Mouse (Mus musculus) liver, embryonic 11.5 days (tissue): ENCODE measurements at regions not wholly inside any gene's neighbourhood (a gene's known extent, or its start where the extent isn't known, plus 50 kb on each side); places are given as distances from the start of the nearest gene placed in this dataset.
A peak's percentile ranks its signal among the peaks of the same experiment; 100 is the strongest.

Source experiments
- ATAC-seq: fragments of 200-750 bp; cut with Nextera tagmentation; replicated peaks from 2 replicates; pipeline ENCODE4 v1.8.0; 2017; ENCODE audit warnings: moderate number of reproducible peaks, mild to moderate bottlenecking, moderate TSS enrichment, moderate library complexity; ENCODE audit not compliant: low FRiP score
- DNase-seq: peaks from one replicate; pipeline ENCODE4 v3.0.0-alpha.2; 2017; ENCODE audit warnings: low spot score
- H3K27ac ChIP-seq: fragments of 300-500 bp; sonication (generic); 2 replicates; pipeline ENCODE4 v1.5.1; 2014; ENCODE audit warnings: mild to moderate bottlenecking, low read depth, low read length, control low read depth
- H3K27me3 ChIP-seq: fragments of 300-500 bp; sonication (generic); replicated peaks from 2 replicates; pipeline ENCODE4 v1.6.1; 2014; ENCODE audit warnings: low read length, mixed read lengths; ENCODE audit not compliant: control insufficient read depth, insufficient read depth
- H3K36me3 ChIP-seq: fragments of 300-500 bp; sonication (generic); 2 replicates; pipeline ENCODE4 v1.6.1; 2014; ENCODE audit warnings: mild to moderate bottlenecking, low read length, moderate library complexity, mixed read lengths; ENCODE audit not compliant: control insufficient read depth, insufficient read depth
- H3K4me1 ChIP-seq: fragments of 300-500 bp; sonication (generic); replicated peaks from 2 replicates; pipeline ENCODE4 v1.6.1; 2014; ENCODE audit warnings: low read length, mixed read lengths; ENCODE audit not compliant: control insufficient read depth, insufficient read depth
- H3K4me2 ChIP-seq: fragments of 300-500 bp; sonication (generic); 2 replicates; pipeline ENCODE4 v1.6.1; 2014; ENCODE audit warnings: mild to moderate bottlenecking, control low read depth, moderate library complexity
- H3K4me3 ChIP-seq: fragments of 300-500 bp; sonication (generic); 2 replicates; pipeline ENCODE4 v1.5.1; 2014; ENCODE audit warnings: low read depth, low read length, control low read depth
- H3K9ac ChIP-seq: fragments of 300-500 bp; sonication (generic); 2 replicates; pipeline ENCODE4 v1.6.1; 2014; ENCODE audit warnings: low read depth, low read length, control low read depth
- H3K9me3 ChIP-seq: fragments of 300-500 bp; sonication (generic); 2 replicates; pipeline ENCODE4 v1.6.1; 2016; ENCODE audit warnings: low read length, inconsistent platforms, mixed read lengths; ENCODE audit not compliant: control insufficient read depth
- WGBS: fragments of 180-500 bp; shearing (Covaris S2); extraction: QIAGEN DNeasy Blood & Tissue Kit; methylation state at CpG from one replicate; pipeline ENCODE4 v1.1.7; 2014; 5-methylcytosine and 5-hydroxymethylcytosine counted together

- Histone ChIP-seq H3K36me3 (no peaks in the 10 kb centered on the region), H3K27me3 (no peaks in the 10 kb centered on the region), H3K9me3 (no peaks in the 10 kb centered on the region), H3K4me2 (no peak overlapping the region), H3K4me1 (peaks cover 14% of the 10 kb centered on the region), H3K9ac (no peak overlapping the region), H3K4me3 (no peak overlapping the region), H3K27ac (no peak overlapping the region)
- ATAC-seq: no peak
- no peak for DNase-seq
- 85% methylated on average over 7 of the region's 7 CpGs for WGBS
These were observed 98.3 kb upstream of the Errfi1 start for GRCm38 (mm10) chr4:150755446-150755845.

- Histone ChIP-seq H3K4me3 (no peak overlapping the region), H3K9me3 (no peaks in the 10 kb centered on the region), H3K27me3 (no peaks in the 10 kb centered on the region), H3K36me3 (no peaks in the 10 kb centered on the region), H3K9ac (no peak overlapping the region), H3K4me2 (no peak overlapping the region), H3K4me1 (peaks cover 3% of the 10 kb centered on the region; the same call in 1 of the 2 replicates), H3K27ac (no peak overlapping the region)
- DNase-seq: no peak
- ATAC-seq: no peak
- WGBS: 80% methylated on average over 8 of the region's 8 CpGs
These were observed 100.2 kb upstream of the Slc45a1 start for GRCm38 (mm10) chr4:150752151-150752550.

DNA sequence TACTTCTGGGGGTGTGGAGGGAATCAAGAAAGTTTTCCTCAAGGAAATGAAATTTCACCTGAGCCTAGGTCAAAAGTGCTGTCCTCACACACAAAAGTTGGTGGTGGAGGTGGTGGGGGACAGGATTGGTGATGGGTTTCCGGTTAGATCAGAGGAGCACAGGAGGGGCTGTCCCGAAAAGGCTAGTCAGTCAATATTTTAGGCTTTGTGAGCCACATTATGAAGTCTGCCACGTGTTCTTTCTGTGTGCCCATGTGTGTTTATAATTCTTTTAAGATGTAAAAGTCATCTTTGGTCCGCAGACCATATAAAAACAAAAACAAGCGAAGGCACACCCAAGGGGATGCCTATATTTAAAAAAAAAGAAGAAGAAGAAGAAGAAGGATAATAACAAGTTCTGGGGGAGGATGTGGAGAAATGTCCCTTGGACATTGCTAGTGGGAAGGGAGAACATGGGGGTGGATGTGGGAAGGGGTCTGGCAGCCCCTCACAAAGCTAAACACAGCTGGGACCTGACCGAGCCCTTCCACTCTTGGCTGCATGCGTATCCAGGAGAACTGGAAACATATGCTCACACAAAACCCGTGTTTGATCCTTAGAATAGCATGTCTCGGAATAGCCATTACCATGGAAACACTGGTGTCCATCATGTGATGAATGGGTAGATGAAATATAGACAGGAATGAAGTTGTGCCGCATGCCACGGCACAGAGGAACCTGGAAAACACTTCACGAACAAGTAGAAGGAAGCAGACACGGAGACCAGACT lies 98.7 kb upstream of the Slc45a1 start:
- Histone ChIP-seq H3K4me2 (no peak overlapping the region), H3K9me3 (no peaks in the 10 kb centered on the region), H3K4me1 (peaks cover 7% of the 10 kb centered on the region), H3K36me3 (no peaks in the 10 kb centered on the region), H3K9ac (no peak overlapping the region), H3K4me3 (no peak overlapping the region), H3K27ac (no peak overlapping the region), H3K27me3 (no peaks in the 10 kb centered on the region)
- WGBS: 78% methylated on average over 13 of the region's 13 CpGs
- ATAC-seq: no peak
- no peak for DNase-seq

DNA sequence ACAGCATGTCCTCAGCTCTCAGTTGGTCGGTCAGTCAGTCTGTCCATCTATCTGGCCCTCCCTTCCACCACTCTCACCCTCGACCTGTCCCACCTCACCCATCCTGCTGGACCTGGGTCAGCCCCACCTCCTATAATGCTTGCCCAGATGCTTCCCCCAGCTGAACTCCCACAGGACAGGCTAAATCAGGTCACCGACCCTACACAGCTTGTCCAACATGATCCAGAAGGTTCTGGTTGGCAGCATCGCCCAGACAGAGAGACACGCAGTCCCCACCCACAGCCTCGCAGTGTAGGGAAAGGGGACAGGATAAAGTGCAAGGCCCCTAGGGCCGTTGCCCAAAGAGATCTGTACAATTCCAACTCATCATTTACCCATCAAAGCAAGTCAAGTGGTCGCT lies 97.1 kb upstream of the Slc45a1 start:
- Histone ChIP-seq H3K36me3 (no peaks in the 10 kb centered on the region), H3K4me1 (peaks cover 9% of the 10 kb centered on the region), H3K27ac (no peak overlapping the region), H3K27me3 (no peaks in the 10 kb centered on the region), H3K4me2 (no peak overlapping the region), H3K4me3 (no peak overlapping the region), H3K9me3 (no peaks in the 10 kb centered on the region), H3K9ac (no peak overlapping the region)
- WGBS: 82% methylated on average over 8 of the region's 8 CpGs
- DNase-seq (no peak), ATAC-seq (no peak)

GRCm38 (mm10) chr4:150748099-150749000 lies 96.4 kb upstream of the Slc45a1 start:
- H3K4me2 ChIP-seq: no peak overlapping the region
- no peak for ATAC-seq
- no peak for DNase-seq
- H3K4me3 ChIP-seq: no peak overlapping the region
- H3K27ac ChIP-seq: no peak overlapping the region
- 35% methylated on average over 13 of the region's 13 CpGs for WGBS
- peaks cover 9% of the 10 kb centered on the region for H3K4me1 ChIP-seq
- no peaks in the 10 kb centered on the region for H3K36me3 ChIP-seq
- no peak overlapping the region for H3K9ac ChIP-seq
- H3K9me3 ChIP-seq: no peaks in the 10 kb centered on the region
- H3K27me3 ChIP-seq: no peaks in the 10 kb centered on the region

DNA sequence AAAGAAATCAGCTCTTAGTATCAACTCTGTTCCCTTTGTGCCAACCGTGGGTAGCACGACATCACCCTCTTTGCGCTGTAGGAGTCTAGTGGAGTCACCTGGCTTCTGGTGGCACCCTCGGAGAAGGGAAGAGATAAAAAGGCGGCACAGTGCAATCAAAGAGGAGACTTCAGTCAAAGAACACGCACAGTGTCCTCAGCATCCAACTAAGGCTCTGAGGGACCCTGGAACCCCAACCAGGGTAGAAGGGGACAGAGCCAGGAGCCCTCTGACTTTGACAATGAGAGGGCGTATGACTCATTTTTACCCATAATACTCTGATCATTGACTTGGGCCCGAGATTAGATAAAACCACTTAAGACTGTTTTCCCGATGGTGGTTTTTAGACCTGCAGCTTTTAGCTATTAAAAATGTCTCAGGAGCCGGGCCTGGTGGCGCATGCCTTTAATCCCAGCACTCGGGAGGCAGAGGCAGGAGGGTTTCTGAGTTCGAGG lies 94.5 kb upstream of the Slc45a1 start:
- WGBS: 72% methylated on average over 13 of the region's 13 CpGs

GRCm38 (mm10) chr4:150745529-150746429 lies 93.8 kb upstream of the Slc45a1 start:
- peak; percentile 51; the same call in 1 of the 2 replicates for ATAC-seq

More for the DNA sequence above, 94.5 kb upstream of the Slc45a1 start:
- peak overlapping the region; percentile 17; the same call in 1 of the 2 replicates for H3K27ac ChIP-seq
- peaks cover 9% of the 10 kb centered on the region for H3K4me1 ChIP-seq
- H3K9ac ChIP-seq: no peak overlapping the region
- H3K9me3 ChIP-seq: no peaks in the 10 kb centered on the region
- H3K27me3 ChIP-seq: no peaks in the 10 kb centered on the region
- no peak for ATAC-seq
- H3K36me3 ChIP-seq: no peaks in the 10 kb centered on the region
- no peak for DNase-seq
- H3K4me3 ChIP-seq: no peak overlapping the region
- no peak overlapping the region for H3K4me2 ChIP-seq

DNA sequence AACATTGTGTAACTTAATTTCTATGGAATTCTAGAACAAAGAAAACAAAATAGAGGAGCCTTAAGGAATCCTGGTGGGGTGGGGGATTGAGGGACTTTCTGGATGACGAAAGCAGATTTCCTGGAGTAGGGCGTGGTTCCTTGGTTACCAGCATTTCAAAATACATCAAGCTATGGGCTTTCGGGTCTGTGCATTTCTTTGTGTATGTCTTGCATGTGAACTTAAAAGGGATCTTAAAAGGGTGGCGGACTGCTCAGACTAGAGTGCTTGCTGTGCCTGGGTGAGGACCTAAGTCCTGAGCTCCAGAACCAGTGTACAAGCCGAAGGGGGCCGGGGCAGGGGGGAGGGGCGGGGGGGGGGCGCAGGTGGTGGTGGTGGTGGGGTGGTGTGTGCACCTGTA lies 91.5 kb upstream of the Slc45a1 start:
- H3K4me2 ChIP-seq: no peak overlapping the region
- peaks cover 9% of the 10 kb centered on the region for H3K4me1 ChIP-seq
- ATAC-seq: no peak
- no peak overlapping the region for H3K9ac ChIP-seq
- no peak overlapping the region for H3K27ac ChIP-seq
- no peak overlapping the region for H3K4me3 ChIP-seq
- 71% methylated on average over 7 of the region's 8 CpGs for WGBS
- no peaks in the 10 kb centered on the region for H3K36me3 ChIP-seq
- no peaks in the 10 kb centered on the region for H3K9me3 ChIP-seq
- no peaks in the 10 kb centered on the region for H3K27me3 ChIP-seq
- DNase-seq: no peak

More at GRCm38 (mm10) chr4:150745529-150746429, 93.8 kb upstream of the Slc45a1 start:
- peak overlapping the region; percentile 14; the same call in 1 of the 2 replicates for H3K9ac ChIP-seq
- no peaks in the 10 kb centered on the region for H3K36me3 ChIP-seq
- DNase-seq: no peak
- no peak overlapping the region for H3K4me3 ChIP-seq
- no peaks in the 10 kb centered on the region for H3K9me3 ChIP-seq
- no peaks in the 10 kb centered on the region for H3K27me3 ChIP-seq
- H3K4me2 ChIP-seq: no peak overlapping the region
- H3K27ac ChIP-seq: peak overlapping the region; percentile 71
- 54% methylated on average over 7 of the region's 7 CpGs for WGBS
- H3K4me1 ChIP-seq: peaks cover 9% of the 10 kb centered on the region
